Mouse (Mus musculus) forebrain, embryonic 11.5 days (tissue): ENCODE data around the gene Timm29. TPM values are rescaled to one million over a fixed set of nuclear protein-coding genes. Genes with fewer than 3 reads are reported as not detected.

Source experiments
- ATAC-seq: fragments of 200-750 bp; cut with Nextera tagmentation; replicated peaks from 2 replicates; pipeline ENCODE4 v1.8.0; 2017; ENCODE audit warnings: moderate TSS enrichment; ENCODE audit not compliant: low FRiP score
- DNase-seq: peaks from one replicate; pipeline ENCODE4 v3.0.0-alpha.2; 2017; ENCODE audit warnings: low spot score
- H3K27ac ChIP-seq: fragments of 300-500 bp; sonication (generic); 2 replicates; pipeline ENCODE4 v1.5.1; 2014; ENCODE audit warnings: low read depth, low read length
- H3K27me3 ChIP-seq: fragments of 300-500 bp; sonication (generic); 2 replicates; pipeline ENCODE4 v1.6.1; 2014; ENCODE audit warnings: mild to moderate bottlenecking, low read length, mixed read lengths; ENCODE audit not compliant: control insufficient read depth, insufficient read depth
- H3K36me3 ChIP-seq: fragments of 300-500 bp; sonication (generic); 2 replicates; pipeline ENCODE4 v1.6.1; 2014; ENCODE audit warnings: mild to moderate bottlenecking, low read length, moderate library complexity, mixed read lengths; ENCODE audit not compliant: control insufficient read depth, insufficient read depth
- H3K4me1 ChIP-seq: fragments of 300-500 bp; sonication (generic); replicated peaks from 2 replicates; pipeline ENCODE4 v1.6.1; 2014; ENCODE audit warnings: low read length, mixed read lengths; ENCODE audit not compliant: control insufficient read depth, insufficient read depth
- H3K4me2 ChIP-seq: fragments of 300-500 bp; sonication (generic); 2 replicates; pipeline ENCODE4 v1.6.1; 2014; ENCODE audit warnings: low read depth, mild to moderate bottlenecking, low read length, moderate library complexity, mixed read lengths; ENCODE audit not compliant: severe bottlenecking
- H3K4me3 ChIP-seq: fragments of 300-500 bp; sonication (generic); 2 replicates; pipeline ENCODE4 v1.5.1; 2014; ENCODE audit warnings: low read depth, low read length
- H3K9ac ChIP-seq: fragments of 300-500 bp; sonication (generic); 2 replicates; pipeline ENCODE4 v1.6.1; 2014; ENCODE audit warnings: low read length
- H3K9me3 ChIP-seq: fragments of 300-500 bp; sonication (generic); 2 replicates; pipeline ENCODE4 v1.6.1; 2016; ENCODE audit warnings: low read length, mixed read lengths; ENCODE audit not compliant: control insufficient read depth
- WGBS: fragments of 180-500 bp; shearing (Covaris S2); extraction: QIAGEN DNeasy Blood & Tissue Kit; methylation state at CpG from one replicate; pipeline ENCODE4 v1.1.7; 2014; 5-methylcytosine and 5-hydroxymethylcytosine counted together
- polyA plus RNA-seq: library from polyadenylated mRNA; unstranded; fragments of >200 nt; fragmentation: Nextera tagmentation; extraction: Ambion mirVana; gene quantifications from 2 replicates; pipeline ENCODE4 v1.2.1, GENCODE M21; 2014

Timm29 gene
- 51.0 and 57.5 TPM in 2 replicates for polyA plus RNA-seq

DNA sequence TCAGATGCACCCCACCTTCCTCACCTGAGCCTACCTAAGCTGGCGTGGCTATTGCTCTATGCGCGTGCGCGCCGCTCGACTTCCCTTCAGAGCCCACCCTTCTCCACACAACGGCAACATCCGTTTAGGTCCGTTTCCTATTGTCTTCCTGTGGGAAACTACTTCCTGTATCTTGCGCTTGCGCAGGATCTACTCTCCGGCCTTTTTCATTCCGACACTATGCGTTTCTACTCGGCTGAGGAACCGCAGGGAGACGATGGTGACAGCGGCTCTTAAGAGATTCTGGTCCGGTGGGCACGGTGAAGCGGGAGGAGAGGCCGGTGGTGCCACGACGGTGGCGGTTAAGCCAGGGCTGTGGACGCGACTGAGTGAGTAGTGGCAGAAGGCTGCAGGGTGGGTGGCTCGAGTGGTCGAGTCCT, at the start of gene Timm29, which contains the start of gene Yipf2:
Timm29 (plus strand) TSS at position 20 of the 419 bp plus-strand sequence.
Yipf2 (minus strand) TSS at position 126 of the 419 bp plus-strand sequence.
- Histone ChIP-seq H3K9me3 (no peaks in the 10 kb centered on the region), H3K4me3 (peak within 1 kb of the TSS; percentile 93), H3K27ac (peak within 1 kb of the TSS; percentile 42; the same call in 1 of the 2 replicates), H3K27me3 (no peaks in the 10 kb centered on the region), H3K9ac (peak within 1 kb of the TSS; percentile 88), H3K36me3 (peaks cover 7% of the 10 kb centered on the region), H3K4me2 (peak within 1 kb of the TSS; percentile 90), H3K4me1 (peaks cover 10% of the 10 kb centered on the region; the same call in 1 of the 2 replicates)
- WGBS, result under 1% methylated on average over 30 of the region's 30 CpGs
- peak; percentile 89 for ATAC-seq
- peak; percentile 91 for DNase-seq

DNA sequence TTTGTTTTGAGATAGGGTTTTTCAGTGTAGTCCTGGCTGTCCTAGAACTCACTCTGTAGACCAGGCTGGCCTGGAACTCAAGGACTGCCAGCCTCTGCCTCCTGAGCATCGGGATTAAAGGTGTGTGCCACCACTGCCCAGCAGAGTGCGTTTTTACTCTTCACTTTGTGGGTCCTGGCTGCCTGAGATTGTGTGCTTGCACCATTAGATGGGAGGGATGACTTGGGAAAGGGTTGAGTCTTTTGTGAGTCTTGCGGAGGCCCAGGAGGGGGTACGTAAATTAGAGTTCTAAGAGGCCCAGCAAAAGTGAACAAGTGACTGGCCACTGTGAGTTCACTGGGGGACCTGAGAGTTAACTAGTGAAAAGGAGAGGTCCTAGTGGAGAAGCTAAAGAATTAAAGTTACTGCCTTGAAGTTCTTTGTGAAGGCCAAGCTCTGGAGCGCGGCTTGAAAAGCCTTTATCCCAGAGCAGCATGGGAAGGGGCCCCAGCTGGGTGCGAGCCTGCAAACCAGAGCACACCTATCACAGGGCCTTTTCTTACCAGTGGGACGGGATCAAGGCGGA, 47.1 kb upstream of the Timm29 start:
- H3K4me3 ChIP-seq, result peak overlapping the region; percentile 78
- peak; percentile 65 for ATAC-seq

DNA sequence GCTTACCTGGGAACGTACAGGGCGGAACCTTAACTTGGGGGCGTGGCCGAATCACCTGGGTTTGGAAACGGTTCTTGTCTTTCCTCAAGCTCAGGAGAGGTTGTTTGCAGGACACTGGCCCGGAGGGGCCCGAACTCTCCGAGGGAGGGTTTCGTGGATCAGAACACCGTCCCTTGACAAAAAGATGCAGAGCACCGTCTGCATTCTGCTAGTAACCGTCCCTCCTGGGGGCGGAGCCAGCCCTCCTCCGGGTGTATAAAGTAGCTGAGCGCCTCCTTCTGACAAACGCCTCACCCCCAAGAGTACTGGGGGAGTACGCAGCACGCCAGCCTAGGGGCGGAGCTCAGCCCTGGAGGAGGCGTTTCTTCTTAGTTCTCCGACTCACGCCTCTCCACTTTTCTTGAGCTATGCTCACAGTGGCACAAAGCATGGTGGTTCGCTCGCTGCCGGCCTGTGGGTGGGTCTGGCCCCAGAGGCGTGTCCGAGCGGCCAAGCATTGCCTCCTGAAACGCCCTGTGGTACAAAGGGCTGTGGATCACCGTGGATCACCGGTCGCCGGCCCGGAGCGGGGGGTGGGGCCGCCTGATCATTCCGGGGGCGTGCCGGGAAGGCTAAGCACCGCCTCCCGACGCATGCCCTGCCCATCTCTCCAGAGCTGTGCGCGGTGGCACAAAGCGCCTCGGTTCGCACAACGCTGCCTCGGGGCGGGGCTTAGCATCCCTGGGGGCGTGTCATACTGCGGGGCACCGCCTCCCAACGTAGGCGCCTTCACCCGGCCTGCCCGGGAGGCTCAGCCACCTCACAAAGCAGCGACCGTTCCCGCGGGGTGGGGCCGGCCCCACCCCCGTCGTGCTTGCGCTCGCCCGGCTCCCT, 46.4 kb upstream of the Timm29 start:
- peak overlapping the region; percentile 84 for H3K27ac ChIP-seq
- H3K4me2 ChIP-seq, result peak overlapping the region; percentile 75
- no peaks in the 10 kb centered on the region for H3K27me3 ChIP-seq
- ATAC-seq (peak; percentile 93), DNase-seq (peak; percentile 100)
- H3K9me3 ChIP-seq, result no peaks in the 10 kb centered on the region
- under 1% methylated on average over 61 of the region's 67 CpGs for WGBS
- H3K36me3 ChIP-seq, result no peaks in the 10 kb centered on the region
- peak overlapping the region; percentile 78 for H3K4me3 ChIP-seq
- H3K9ac ChIP-seq, result peak overlapping the region; percentile 60
- peaks cover 7% of the 10 kb centered on the region for H3K4me1 ChIP-seq

More for the DNA sequence above, 47.1 kb upstream of the Timm29 start:
- Histone ChIP-seq H3K4me2 (peak overlapping the region; percentile 75), H3K27me3 (no peaks in the 10 kb centered on the region), H3K9ac (peak overlapping the region; percentile 60), H3K36me3 (no peaks in the 10 kb centered on the region), H3K9me3 (no peaks in the 10 kb centered on the region), H3K4me1 (peaks cover 7% of the 10 kb centered on the region), H3K27ac (peak overlapping the region; percentile 84)
- no peak for DNase-seq
- WGBS, result 3% methylated on average over 9 of the region's 9 CpGs

- Histone ChIP-seq H3K9me3 (no peaks in the 10 kb centered on the region), H3K4me3 (peak within 1 kb of the TSS; percentile 78), H3K36me3 (no peaks in the 10 kb centered on the region), H3K27me3 (no peaks in the 10 kb centered on the region), H3K9ac (peak within 1 kb of the TSS; percentile 95), H3K4me1 (peaks cover 7% of the 10 kb centered on the region), H3K4me2 (peak within 1 kb of the TSS; percentile 89), H3K27ac (peak within 1 kb of the TSS; percentile 91)
- no peak for DNase-seq
- WGBS, result under 1% methylated on average over 29 of the region's 52 CpGs
- ATAC-seq, result peak; percentile 57
These were observed 45.8 kb upstream of the Timm29 start, which contains the start of gene Carm1 for GRCm38 (mm10) chr9:21546789-21547074. TSS of gene Carm1 (plus strand) at chr9:21546894.

DNA sequence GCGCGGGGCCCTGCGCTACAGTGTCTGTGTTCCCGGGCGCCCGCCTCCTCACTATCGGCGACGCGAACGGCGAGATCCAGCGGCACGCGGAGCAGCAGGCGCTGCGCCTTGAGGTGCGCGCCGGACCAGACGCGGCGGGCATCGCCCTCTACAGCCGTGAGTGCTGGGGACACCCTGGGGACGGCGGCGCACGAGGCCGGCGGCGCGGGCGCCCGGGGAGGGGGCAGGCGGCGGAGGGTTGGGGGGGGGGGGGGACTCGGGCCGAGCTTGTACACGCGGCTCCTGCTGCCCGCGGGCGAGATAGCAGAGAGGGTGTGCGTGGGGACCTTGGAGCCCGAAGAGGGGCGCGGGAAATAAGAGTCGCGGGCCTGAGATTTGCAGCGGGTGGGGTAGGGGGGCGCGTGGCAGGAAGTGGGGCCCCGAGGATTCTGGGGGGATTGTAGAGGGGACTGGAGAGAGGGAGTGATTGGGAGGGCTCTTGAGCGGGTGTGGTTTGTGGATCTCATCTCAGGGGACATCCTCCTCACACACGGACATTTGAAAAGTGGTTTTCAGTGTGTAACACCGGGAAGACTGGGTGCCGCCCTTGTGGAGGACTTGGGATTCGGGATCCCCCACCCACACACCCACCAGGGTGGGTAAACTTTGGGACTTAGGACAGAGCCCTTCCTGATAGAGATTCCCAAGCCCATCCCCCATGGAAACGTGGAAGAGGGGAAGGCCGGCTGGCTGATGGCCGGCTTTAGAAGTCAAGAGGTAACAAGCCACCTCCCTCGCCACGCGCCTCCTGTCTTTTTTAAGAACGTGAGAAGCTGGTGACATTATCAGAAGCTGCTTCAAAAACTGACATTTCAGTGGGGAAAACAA, 45.2 kb upstream of the Timm29 start:
- H3K9ac ChIP-seq, result peak overlapping the region; percentile 95
- no peaks in the 10 kb centered on the region for H3K27me3 ChIP-seq
- DNase-seq (peak; percentile 85), ATAC-seq (peak; percentile 25)
- WGBS, result under 1% methylated on average over 62 of the region's 66 CpGs
- H3K4me2 ChIP-seq, result peak overlapping the region; percentile 89
- H3K9me3 ChIP-seq, result no peaks in the 10 kb centered on the region
- peak overlapping the region; percentile 91 for H3K27ac ChIP-seq
- H3K36me3 ChIP-seq, result no peaks in the 10 kb centered on the region
- H3K4me3 ChIP-seq, result peak overlapping the region; percentile 78
- peaks cover 7% of the 10 kb centered on the region for H3K4me1 ChIP-seq

GRCm38 (mm10) chr9:21551049-21551448, 41.5 kb upstream of the Timm29 start:
- no peak overlapping the region for H3K27ac ChIP-seq
- H3K9me3 ChIP-seq, result no peaks in the 10 kb centered on the region
- no peaks in the 10 kb centered on the region for H3K36me3 ChIP-seq
- ATAC-seq, result no peak
- WGBS, result 96% methylated on average over 2 of the region's 2 CpGs
- no peak overlapping the region for H3K4me2 ChIP-seq
- H3K9ac ChIP-seq, result no peak overlapping the region
- no peak for DNase-seq
- no peak overlapping the region for H3K4me3 ChIP-seq
- no peaks in the 10 kb centered on the region for H3K27me3 ChIP-seq
- H3K4me1 ChIP-seq, result peaks cover 7% of the 10 kb centered on the region

- no peaks in the 10 kb centered on the region for H3K36me3 ChIP-seq
- WGBS, result 92% methylated on average over 6 of the region's 6 CpGs
These were observed 38.8 kb upstream of the Timm29 start for GRCm38 (mm10) chr9:21553607-21554273.

More at GRCm38 (mm10) chr9:21553607-21554273, 38.8 kb upstream of the Timm29 start:
- Histone ChIP-seq H3K27me3 (no peaks in the 10 kb centered on the region), H3K27ac (no peak overlapping the region), H3K4me2 (no peak overlapping the region), H3K4me3 (no peak overlapping the region), H3K4me1 (peaks cover under 1% of the 10 kb centered on the region; the same call in 1 of the 2 replicates), H3K9me3 (no peaks in the 10 kb centered on the region), H3K9ac (no peak overlapping the region)
- no peak for ATAC-seq
- DNase-seq, result no peak
